Mouse (Mus musculus) kidney, embryonic 16.5 days (tissue): ENCODE results near the gene Iglon5. TPM values are rescaled to one million over a fixed set of nuclear protein-coding genes. Genes with fewer than 3 reads are reported as not detected.

Experiments used
- ATAC-seq: fragments of 200-750 bp; cut with Nextera tagmentation; 2 replicates; pipeline ENCODE4 v1.8.0; 2017; ENCODE audit warnings: moderate TSS enrichment; ENCODE audit not compliant: low FRiP score, low TSS enrichment
- H3K27ac ChIP-seq: fragments of 300-500 bp; sonication (generic); 2 replicates; pipeline ENCODE4 v1.5.1; 2014; ENCODE audit warnings: low read length
- H3K27me3 ChIP-seq: fragments of 300-500 bp; sonication (generic); 2 replicates; pipeline ENCODE4 v1.6.1; 2014; ENCODE audit warnings: low read length, control low read depth, mixed read lengths; ENCODE audit not compliant: insufficient read depth
- H3K36me3 ChIP-seq: fragments of 300-500 bp; sonication (generic); 2 replicates; pipeline ENCODE4 v1.6.1; 2014; ENCODE audit warnings: low read length, control low read depth, mixed read lengths; ENCODE audit not compliant: insufficient read depth
- H3K4me1 ChIP-seq: fragments of 300-500 bp; sonication (generic); 2 replicates; pipeline ENCODE4 v1.6.1; 2014; ENCODE audit warnings: low read length, control low read depth, mixed read lengths; ENCODE audit not compliant: insufficient read depth
- H3K4me2 ChIP-seq: fragments of 300-500 bp; sonication (generic); replicated peaks from 2 replicates; pipeline ENCODE4 v1.6.1; 2014; ENCODE audit warnings: low read depth, low read length
- H3K4me3 ChIP-seq: fragments of 300-500 bp; sonication (generic); 2 replicates; pipeline ENCODE4 v1.5.1; 2014; ENCODE audit warnings: mild to moderate bottlenecking, low read length
- H3K9ac ChIP-seq: fragments of 300-500 bp; sonication (generic); replicated peaks from 2 replicates; pipeline ENCODE4 v1.6.1; 2014; ENCODE audit warnings: low read length
- H3K9me3 ChIP-seq: fragments of 300-500 bp; sonication (generic); 2 replicates; pipeline ENCODE4 v1.6.1; 2016; ENCODE audit warnings: low read length, control low read depth
- WGBS: fragments of 180-500 bp; shearing (Covaris S2); extraction: QIAGEN DNeasy Blood & Tissue Kit; methylation state at CpG from one replicate; pipeline ENCODE4 v1.1.7; 2014; 5-methylcytosine and 5-hydroxymethylcytosine counted together
- polyA plus RNA-seq: library from polyadenylated mRNA; unstranded; fragments of >200 nt; fragmentation: Nextera tagmentation; extraction: Ambion mirVana; gene quantifications from 2 replicates; pipeline ENCODE4 v1.2.1, GENCODE M21; 2015

Iglon5 gene
- polyA plus RNA-seq, 1 experiment from 2014 or later, result 0.37 TPM

DNA sequence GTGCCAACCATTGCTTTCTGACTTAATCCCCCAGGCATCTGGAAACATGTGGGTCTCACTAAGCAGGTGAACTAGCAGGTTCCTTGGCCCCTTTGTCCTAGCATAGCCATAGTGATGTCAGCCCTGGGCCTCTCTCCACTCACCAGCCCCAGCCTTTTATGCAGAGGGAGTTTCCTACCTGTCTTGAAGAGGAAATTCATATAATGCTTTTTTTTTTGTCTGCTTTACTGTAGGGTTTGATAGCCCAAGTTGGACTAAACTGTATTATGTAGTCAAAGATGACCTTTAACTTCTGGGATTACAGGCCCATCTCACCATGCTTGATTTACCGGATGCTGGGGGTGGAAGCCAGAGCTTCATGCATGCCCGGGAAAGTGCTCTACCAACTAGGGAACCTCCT lies 40.1 kb downstream of the Iglon5 start:
- H3K9ac ChIP-seq, result no peak overlapping the region
- no peaks in the 10 kb centered on the region for H3K27me3 ChIP-seq
- peaks cover 34% of the 10 kb centered on the region for H3K36me3 ChIP-seq
- H3K4me3 ChIP-seq, result no peak overlapping the region
- peaks cover 3% of the 10 kb centered on the region for H3K4me1 ChIP-seq
- H3K27ac ChIP-seq, result no peak overlapping the region
- no peaks in the 10 kb centered on the region for H3K9me3 ChIP-seq
- 94% methylated on average over 2 of the region's 2 CpGs for WGBS
- no peak overlapping the region for H3K4me2 ChIP-seq
- no peak for ATAC-seq

DNA sequence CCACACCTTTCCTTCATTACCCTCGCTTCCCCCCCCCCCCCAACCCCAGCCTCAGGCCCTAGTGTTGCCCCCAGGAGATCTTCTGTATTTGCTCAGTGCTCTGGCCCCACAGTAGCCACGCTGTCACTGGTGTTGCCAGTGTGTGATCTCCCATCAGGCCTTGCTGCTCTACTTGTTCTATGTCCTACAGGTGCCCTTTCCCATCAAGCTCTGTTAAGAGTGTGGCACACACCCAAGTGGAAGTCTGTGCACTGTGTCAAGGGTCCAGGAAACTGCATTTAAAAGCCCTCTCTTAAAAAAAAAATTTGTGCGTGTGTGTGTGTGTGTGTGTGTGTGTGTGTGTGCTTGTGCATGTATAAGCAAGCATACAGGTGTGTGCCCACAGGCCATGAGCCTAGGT lies 41.6 kb downstream of the Iglon5 start:
- H3K4me3 ChIP-seq, result no peak overlapping the region
- H3K9ac ChIP-seq, result no peak overlapping the region
- no peaks in the 10 kb centered on the region for H3K9me3 ChIP-seq
- no peak for ATAC-seq
- H3K4me2 ChIP-seq, result no peak overlapping the region
- peaks cover 11% of the 10 kb centered on the region for H3K4me1 ChIP-seq
- H3K27ac ChIP-seq, result no peak overlapping the region
- WGBS, result 87% methylated on average over 3 of the region's 3 CpGs
- H3K36me3 ChIP-seq, result peaks cover 19% of the 10 kb centered on the region
- H3K27me3 ChIP-seq, result no peaks in the 10 kb centered on the region

DNA sequence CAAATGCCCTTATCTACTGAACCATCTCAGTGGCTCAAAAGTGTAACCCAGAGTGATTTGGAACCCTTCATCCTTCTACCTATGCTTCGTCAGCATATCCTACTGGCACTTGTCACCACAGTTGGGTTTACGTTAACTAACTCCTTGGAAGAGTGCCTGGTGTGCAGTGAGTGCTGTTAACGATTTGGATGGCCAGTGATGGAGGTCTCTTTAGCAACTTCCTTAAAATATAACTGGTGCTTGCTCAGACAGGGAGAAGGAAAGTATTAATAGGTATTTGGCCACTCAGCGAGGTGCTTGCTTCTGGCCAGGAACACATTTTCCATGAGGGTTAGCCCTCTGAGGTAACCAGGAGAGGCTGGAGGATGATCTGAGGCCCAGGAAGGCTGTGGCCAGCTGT lies 42.1 kb downstream of the Iglon5 start:
- Histone ChIP-seq H3K9me3 (no peaks in the 10 kb centered on the region), H3K4me1 (peaks cover 14% of the 10 kb centered on the region), H3K4me2 (no peak overlapping the region), H3K9ac (no peak overlapping the region), H3K4me3 (no peak overlapping the region), H3K27me3 (no peaks in the 10 kb centered on the region), H3K27ac (no peak overlapping the region), H3K36me3 (peaks cover 14% of the 10 kb centered on the region)
- WGBS, result 83% methylated on average over 4 of the region's 4 CpGs
- ATAC-seq, result no peak

DNA sequence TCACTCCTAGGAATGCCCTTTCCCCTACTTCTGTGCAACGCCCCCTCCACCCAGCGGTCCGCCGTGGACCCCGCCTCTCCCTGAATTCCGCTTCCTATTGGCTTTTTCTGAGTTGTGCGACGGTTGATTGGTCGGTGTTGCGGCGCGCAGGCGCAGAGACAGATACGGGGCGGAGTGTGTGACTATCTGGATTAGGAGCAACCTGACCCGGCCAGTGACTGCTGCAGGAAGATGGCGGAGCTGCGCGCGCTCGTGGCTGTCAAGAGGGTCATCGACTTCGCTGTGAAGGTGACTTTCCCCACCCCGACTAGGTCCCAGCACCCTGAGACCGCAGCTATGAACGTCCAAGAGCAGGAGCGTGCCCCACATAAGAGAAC lies 46.0 kb downstream of the Iglon5 start, which contains the start of the genes Etfb and Gm45233:
Etfb (plus strand) TSS at position 167 of the 377 bp plus-strand sequence.
Gm45233 (plus strand) TSS at position 212 of the 377 bp plus-strand sequence.
- Histone ChIP-seq H3K4me3 (peak within 1 kb of the TSS; percentile 72), H3K4me1 (peaks cover 20% of the 10 kb centered on the region), H3K9me3 (no peaks in the 10 kb centered on the region), H3K4me2 (peak within 1 kb of the TSS; percentile 94), H3K36me3 (0 out of 2 replicates have a peak, but pooled peaks cover 3% of the 10 kb centered on the region), H3K27me3 (no peaks in the 10 kb centered on the region), H3K9ac (peak within 1 kb of the TSS; percentile 78), H3K27ac (peak within 1 kb of the TSS; percentile 100)
- WGBS, result 0% methylated on average over 27 of the region's 27 CpGs
- peak; percentile 97 for ATAC-seq

DNA sequence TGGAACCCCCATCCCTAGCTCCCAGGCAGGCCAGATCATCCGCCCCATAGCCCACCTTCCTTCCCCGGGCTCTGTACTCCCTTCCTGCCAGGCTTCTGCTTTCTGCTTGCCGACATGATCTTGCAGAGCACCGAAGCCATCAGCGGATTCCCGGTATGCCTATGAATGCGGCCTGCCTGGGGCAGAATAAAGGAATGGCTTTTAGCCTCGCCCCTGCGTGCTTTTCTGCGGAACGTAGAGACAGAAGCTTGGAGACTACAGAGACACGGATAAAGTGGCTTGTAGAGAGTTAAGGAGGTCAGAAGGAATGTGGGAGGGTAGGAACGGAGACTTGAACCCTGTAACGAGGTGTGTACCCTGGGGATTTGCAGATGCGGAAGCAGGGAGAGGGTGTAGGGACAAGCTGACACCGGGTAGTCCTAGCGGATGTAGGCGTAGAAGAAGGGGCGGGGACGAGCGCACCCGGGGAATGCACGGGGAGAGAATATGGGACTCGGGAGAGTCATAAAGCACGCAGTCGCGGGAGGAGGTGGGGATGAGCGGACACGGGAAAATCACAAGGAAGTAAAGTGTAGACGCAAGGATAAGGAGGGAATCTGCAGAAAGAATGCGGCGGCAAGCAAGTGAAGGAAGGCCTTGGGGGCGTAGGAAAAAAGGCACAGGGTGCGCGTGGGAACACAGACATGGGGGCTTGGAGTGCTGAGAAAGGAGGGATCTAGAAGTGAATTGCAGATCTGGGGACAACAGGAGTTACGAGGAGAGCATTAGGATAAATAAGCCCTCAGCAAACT lies 46.6 kb downstream of the Iglon5 start:
- peak; percentile 95 for ATAC-seq
- Histone ChIP-seq H3K9me3 (no peaks in the 10 kb centered on the region), H3K4me2 (peak overlapping the region; percentile 94), H3K4me1 (peaks cover 20% of the 10 kb centered on the region), H3K9ac (peak overlapping the region; percentile 78), H3K4me3 (peak overlapping the region; percentile 72), H3K27ac (peak overlapping the region; percentile 100), H3K27me3 (no peaks in the 10 kb centered on the region), H3K36me3 (0 out of 2 replicates have a peak, but pooled peaks cover 3% of the 10 kb centered on the region)
- under 1% methylated on average over 36 of the region's 36 CpGs for WGBS

DNA sequence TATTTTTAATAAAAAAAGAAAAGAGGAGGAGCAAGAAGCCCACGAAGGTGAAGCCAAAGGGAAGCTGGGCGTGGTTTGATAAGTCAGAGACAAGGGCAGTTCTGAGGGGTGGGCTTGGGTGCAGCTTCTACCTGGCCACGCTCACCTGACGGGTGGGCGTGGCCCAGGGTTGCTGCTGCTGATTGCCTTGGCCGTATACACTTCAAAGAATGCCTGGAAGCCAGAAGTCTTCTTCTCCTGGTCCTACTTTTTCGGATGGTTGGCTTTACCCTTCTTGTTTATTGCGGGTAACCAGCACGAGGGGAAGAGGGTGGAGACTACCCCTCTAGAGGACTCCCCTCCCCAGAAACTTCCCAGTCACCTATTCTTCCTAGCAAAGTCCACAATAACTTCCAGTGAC lies 47.2 kb downstream of the Iglon5 start:
- Histone ChIP-seq H3K4me2 (peak overlapping the region; percentile 94), H3K4me3 (peak overlapping the region; percentile 72), H3K27me3 (no peaks in the 10 kb centered on the region), H3K4me1 (peaks cover 20% of the 10 kb centered on the region), H3K27ac (peak overlapping the region; percentile 100), H3K36me3 (0 out of 2 replicates have a peak, but pooled peaks cover 3% of the 10 kb centered on the region), H3K9ac (peak overlapping the region; percentile 78), H3K9me3 (no peaks in the 10 kb centered on the region)
- ATAC-seq, result no peak
- 9% methylated on average over 9 of the region's 9 CpGs for WGBS

DNA sequence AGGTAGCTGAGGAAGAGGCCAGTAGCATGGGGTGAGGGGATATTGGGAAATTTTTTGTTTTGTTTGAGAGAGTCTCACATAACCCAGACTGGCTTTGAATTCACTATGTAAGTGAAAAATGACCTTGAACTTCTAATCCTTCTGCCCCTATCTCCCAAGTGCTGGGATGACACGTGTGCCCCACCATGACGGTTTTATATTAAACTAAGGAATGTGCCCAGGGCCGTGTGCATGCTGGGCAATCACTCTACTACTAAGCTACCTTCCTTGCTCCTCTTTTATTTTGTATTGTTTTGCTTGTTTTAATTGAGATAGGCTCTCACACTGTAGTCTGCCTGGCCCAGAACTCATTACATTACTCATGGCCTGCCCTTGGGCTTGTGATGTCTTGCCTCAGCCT lies 48.8 kb downstream of the Iglon5 start:
- WGBS, result 70% methylated on average over 3 of the region's 3 CpGs
- no peak for ATAC-seq

DNA sequence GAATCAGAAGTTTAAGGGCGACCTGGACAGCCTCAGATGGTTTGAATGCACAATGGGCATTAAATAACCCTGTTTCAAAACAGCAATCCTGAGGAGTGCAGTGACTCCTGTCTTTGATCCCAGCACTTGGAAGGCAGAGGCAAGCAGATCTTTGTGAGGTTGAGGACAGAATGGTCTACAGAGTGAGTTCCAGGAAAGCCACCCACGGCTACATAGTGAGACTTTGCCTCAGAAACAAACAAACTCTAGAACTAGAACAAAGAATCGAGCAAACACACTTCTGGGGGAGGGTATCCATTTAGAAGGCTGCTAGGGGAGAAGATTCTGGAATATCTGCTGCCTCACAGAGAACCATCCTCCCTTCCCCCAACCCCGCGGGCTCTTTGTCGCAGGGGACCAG lies 49.4 kb downstream of the Iglon5 start, which contains the start of gene Cldnd2:
Cldnd2 (plus strand) TSS at position 301 of the 400 bp plus-strand sequence.
- H3K27ac ChIP-seq, result no peak within 1 kb of the TSS
- WGBS, result 84% methylated on average over 6 of the region's 6 CpGs
- no peaks in the 10 kb centered on the region for H3K27me3 ChIP-seq
- no peak within 1 kb of the TSS for H3K4me3 ChIP-seq
- H3K36me3 ChIP-seq, result no peaks in the 10 kb centered on the region
- peaks cover 20% of the 10 kb centered on the region for H3K4me1 ChIP-seq
- no peaks in the 10 kb centered on the region for H3K9me3 ChIP-seq
- ATAC-seq, result no peak
- no peak within 1 kb of the TSS for H3K4me2 ChIP-seq
- no peak within 1 kb of the TSS for H3K9ac ChIP-seq

More for the DNA sequence above, 48.8 kb downstream of the Iglon5 start:
- Histone ChIP-seq H3K4me3 (no peak overlapping the region), H3K9ac (no peak overlapping the region), H3K4me2 (no peak overlapping the region), H3K36me3 (no peaks in the 10 kb centered on the region), H3K9me3 (no peaks in the 10 kb centered on the region), H3K4me1 (peaks cover 20% of the 10 kb centered on the region), H3K27ac (no peak overlapping the region), H3K27me3 (no peaks in the 10 kb centered on the region)

DNA sequence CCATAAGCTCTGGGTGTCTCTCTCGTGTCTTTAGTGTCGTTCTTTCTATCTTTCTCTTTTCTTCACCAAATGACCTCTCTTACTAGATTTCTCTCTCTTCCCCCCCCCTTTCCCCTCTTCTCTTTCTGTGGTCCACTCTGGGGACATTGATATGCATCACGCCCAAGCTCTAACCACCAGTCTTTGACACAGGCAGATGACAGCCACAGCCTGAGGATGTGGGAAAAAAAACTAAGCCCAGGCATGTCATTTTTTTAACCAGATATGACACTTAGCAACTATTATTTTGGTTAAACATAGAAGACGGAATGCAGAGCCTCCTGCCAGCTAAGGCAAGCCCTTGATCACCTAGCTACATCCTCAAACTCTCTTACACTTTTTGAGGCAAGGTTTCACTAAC lies 51.3 kb downstream of the Iglon5 start:
- no peaks in the 10 kb centered on the region for H3K27me3 ChIP-seq
- no peaks in the 10 kb centered on the region for H3K9me3 ChIP-seq
- 74% methylated on average over 4 of the region's 4 CpGs for WGBS
- H3K4me2 ChIP-seq, result no peak overlapping the region
- H3K36me3 ChIP-seq, result no peaks in the 10 kb centered on the region
- H3K9ac ChIP-seq, result no peak overlapping the region
- peaks cover 9% of the 10 kb centered on the region for H3K4me1 ChIP-seq
- H3K27ac ChIP-seq, result no peak overlapping the region
- no peak for ATAC-seq
- no peak overlapping the region for H3K4me3 ChIP-seq
